Mouse (Mus musculus): ENCODE measurements around the gene P2ry2. TPM values are rescaled to one million over a fixed set of nuclear protein-coding genes. Genes with fewer than 3 reads are reported as not detected.

The P2ry2 gene
- 3.9 and 4.9 TPM in 2 replicates for polyA plus RNA-seq (2015; fragmentation: Nextera tagmentation; extraction: Ambion mirVana)

GRCm38 (mm10) chr7:101012541-101012940 lies at the start of gene P2ry2:
Gene P2ry2, minus strand, starts transcription at chr7:101012866.
- Histone ChIP-seq H3K9me3 (no peaks in the 10 kb centered on the region), H3K4me3 (peak within 1 kb of the TSS; percentile 52), H3K4me1 (peaks cover 34% of the 10 kb centered on the region), H3K27me3 (peaks cover 12% of the 10 kb centered on the region), H3K27ac (no peak within 1 kb of the TSS), H3K9ac (peak within 1 kb of the TSS; percentile 46), H3K4me2 (peak within 1 kb of the TSS; percentile 93), H3K36me3 (no peaks in the 10 kb centered on the region)
- ATAC-seq (ENCODE audit: borderline replicate concordance, extremely low read depth, low FRiP score, low TSS enrichment): no peak
- WGBS: 62% methylated on average over 4 of the region's 4 CpGs

GRCm38 (mm10) chr7:101062246-101062645 lies 49.6 kb upstream of the P2ry2 start:
- H3K27ac ChIP-seq: no peak overlapping the region
- no peaks in the 10 kb centered on the region for H3K36me3 ChIP-seq
- H3K9ac ChIP-seq: no peak overlapping the region
- no peak overlapping the region for H3K4me2 ChIP-seq
- H3K4me1 ChIP-seq: peaks cover 4% of the 10 kb centered on the region; the same call in 1 of the 2 replicates
- 85% methylated on average over 6 of the region's 6 CpGs for WGBS
- H3K4me3 ChIP-seq: no peak overlapping the region
- ATAC-seq (ENCODE audit: borderline replicate concordance, extremely low read depth, low FRiP score, low TSS enrichment): no peak
- no peaks in the 10 kb centered on the region for H3K9me3 ChIP-seq
- H3K27me3 ChIP-seq: no peaks in the 10 kb centered on the region

GRCm38 (mm10) chr7:101061381-101061780 lies 48.7 kb upstream of the P2ry2 start:
- WGBS: 7% methylated on average over 17 of the region's 17 CpGs
- Histone ChIP-seq H3K9ac (no peak overlapping the region), H3K4me1 (peaks cover 4% of the 10 kb centered on the region; the same call in 1 of the 2 replicates), H3K4me2 (peak overlapping the region; percentile 27), H3K27ac (no peak overlapping the region), H3K36me3 (no peaks in the 10 kb centered on the region), H3K27me3 (no peaks in the 10 kb centered on the region), H3K4me3 (no peak overlapping the region), H3K9me3 (no peaks in the 10 kb centered on the region)
- ATAC-seq (ENCODE audit: borderline replicate concordance, extremely low read depth, low FRiP score, low TSS enrichment): peak; percentile 59; the same call in 1 of the 2 replicates

GRCm38 (mm10) chr7:101060476-101060875 lies 47.8 kb upstream of the P2ry2 start:
- WGBS: 53% methylated on average over 5 of the region's 5 CpGs
- no peak for ATAC-seq (ENCODE audit: borderline replicate concordance, extremely low read depth, low FRiP score, low TSS enrichment)
- Histone ChIP-seq H3K9me3 (no peaks in the 10 kb centered on the region), H3K9ac (no peak overlapping the region), H3K4me3 (no peak overlapping the region), H3K36me3 (no peaks in the 10 kb centered on the region), H3K27me3 (no peaks in the 10 kb centered on the region), H3K27ac (no peak overlapping the region), H3K4me2 (no peak overlapping the region), H3K4me1 (peaks cover 4% of the 10 kb centered on the region; the same call in 1 of the 2 replicates)

- ATAC-seq (ENCODE audit: borderline replicate concordance, extremely low read depth, low FRiP score, low TSS enrichment): no peak
- no peak overlapping the region for H3K9ac ChIP-seq
- H3K4me2 ChIP-seq: no peak overlapping the region
- H3K4me1 ChIP-seq: peaks cover 4% of the 10 kb centered on the region; the same call in 1 of the 2 replicates
- H3K9me3 ChIP-seq: no peaks in the 10 kb centered on the region
- no peak overlapping the region for H3K27ac ChIP-seq
- 71% methylated on average over 5 of the region's 5 CpGs for WGBS
- H3K27me3 ChIP-seq: no peaks in the 10 kb centered on the region
- no peak overlapping the region for H3K4me3 ChIP-seq
- no peaks in the 10 kb centered on the region for H3K36me3 ChIP-seq
Measured at GRCm38 (mm10) chr7:101059188-101059587, 46.5 kb upstream of the P2ry2 start.

GRCm38 (mm10) chr7:101057309-101057708 lies 44.6 kb upstream of the P2ry2 start:
- Histone ChIP-seq H3K9ac (no peak overlapping the region), H3K27me3 (no peaks in the 10 kb centered on the region), H3K27ac (no peak overlapping the region), H3K36me3 (no peaks in the 10 kb centered on the region), H3K4me2 (no peak overlapping the region), H3K4me3 (no peak overlapping the region), H3K4me1 (peaks cover 4% of the 10 kb centered on the region; the same call in 1 of the 2 replicates), H3K9me3 (no peaks in the 10 kb centered on the region)
- 64% methylated on average over 4 of the region's 4 CpGs for WGBS
- ATAC-seq (ENCODE audit: borderline replicate concordance, extremely low read depth, low FRiP score, low TSS enrichment): no peak

- peaks cover 24% of the 10 kb centered on the region for H3K4me1 ChIP-seq
- no peak overlapping the region for H3K4me2 ChIP-seq
- H3K36me3 ChIP-seq: no peaks in the 10 kb centered on the region
- no peak for ATAC-seq (ENCODE audit: borderline replicate concordance, extremely low read depth, low FRiP score, low TSS enrichment)
- H3K4me3 ChIP-seq: no peak overlapping the region
- 74% methylated on average over 2 of the region's 2 CpGs for WGBS
- no peaks in the 10 kb centered on the region for H3K9me3 ChIP-seq
- H3K27ac ChIP-seq: no peak overlapping the region
- no peaks in the 10 kb centered on the region for H3K27me3 ChIP-seq
- H3K9ac ChIP-seq: no peak overlapping the region
Measured at GRCm38 (mm10) chr7:101053136-101053535, 40.5 kb upstream of the P2ry2 start.

- H3K9ac ChIP-seq: no peak overlapping the region
- 17% methylated on average over 11 of the region's 11 CpGs for WGBS
Measured at GRCm38 (mm10) chr7:101051551-101052221, 39.0 kb upstream of the P2ry2 start.

GRCm38 (mm10) chr7:101050724-101051550 lies 38.3 kb upstream of the P2ry2 start:
- Histone ChIP-seq H3K4me3 (no peak overlapping the region), H3K36me3 (no peaks in the 10 kb centered on the region), H3K4me1 (peaks cover 24% of the 10 kb centered on the region), H3K9ac (no peak overlapping the region), H3K9me3 (no peaks in the 10 kb centered on the region), H3K27me3 (no peaks in the 10 kb centered on the region), H3K27ac (peak overlapping the region; percentile 57), H3K4me2 (no peak overlapping the region)
- no peak for ATAC-seq (ENCODE audit: borderline replicate concordance, extremely low read depth, low FRiP score, low TSS enrichment)
- 66% methylated on average over 13 of the region's 13 CpGs for WGBS

More at GRCm38 (mm10) chr7:101051551-101052221, 39.0 kb upstream of the P2ry2 start:
- ATAC-seq (ENCODE audit: borderline replicate concordance, extremely low read depth, low FRiP score, low TSS enrichment): peak; percentile 60; the same call in 1 of the 2 replicates
- no peaks in the 10 kb centered on the region for H3K9me3 ChIP-seq
- no peak overlapping the region for H3K4me2 ChIP-seq
- no peak overlapping the region for H3K4me3 ChIP-seq
- no peaks in the 10 kb centered on the region for H3K27me3 ChIP-seq
- peaks cover 24% of the 10 kb centered on the region for H3K4me1 ChIP-seq
- H3K36me3 ChIP-seq: no peaks in the 10 kb centered on the region
- peak overlapping the region; percentile 57 for H3K27ac ChIP-seq

- Histone ChIP-seq H3K4me2 (no peak overlapping the region), H3K27me3 (no peaks in the 10 kb centered on the region), H3K9ac (no peak overlapping the region), H3K9me3 (no peaks in the 10 kb centered on the region), H3K4me3 (no peak overlapping the region), H3K4me1 (peaks cover 28% of the 10 kb centered on the region), H3K36me3 (no peaks in the 10 kb centered on the region), H3K27ac (peak overlapping the region; percentile 37; the same call in 1 of the 2 replicates)
- ATAC-seq (ENCODE audit: borderline replicate concordance, extremely low read depth, low FRiP score, low TSS enrichment): peak; percentile 72
- WGBS: 65% methylated on average over 7 of the region's 7 CpGs
Measured at GRCm38 (mm10) chr7:101049326-101050087, 36.8 kb upstream of the P2ry2 start.

- Histone ChIP-seq H3K4me3 (no peak overlapping the region), H3K27ac (no peak overlapping the region), H3K4me1 (peaks cover 40% of the 10 kb centered on the region), H3K9ac (no peak overlapping the region), H3K9me3 (no peaks in the 10 kb centered on the region), H3K36me3 (no peaks in the 10 kb centered on the region), H3K4me2 (no peak overlapping the region), H3K27me3 (no peaks in the 10 kb centered on the region)
- 68% methylated on average over 5 of the region's 5 CpGs for WGBS
- ATAC-seq (ENCODE audit: borderline replicate concordance, extremely low read depth, low FRiP score, low TSS enrichment): no peak
Measured at GRCm38 (mm10) chr7:101048247-101048646, 35.6 kb upstream of the P2ry2 start.

Data from lung, embryonic 15.5 days (tissue).